Mouse (Mus musculus) CH12.LX (cell line): ENCODE results near the gene Il16. TPM values are rescaled to one million over a fixed set of nuclear protein-coding genes. Genes with fewer than 3 reads are reported as not detected.

Experiments used
- DNase-seq: peaks from one replicate; pipeline ENCODE4 v3.0.0-alpha.2; 2013; ENCODE audit errors: extremely low read depth
- H3K27ac ChIP-seq: 2 replicates; pipeline ENCODE4 v1.5.1; 2012; ENCODE audit warnings: low read depth, mild to moderate bottlenecking, control low read depth, moderate library complexity; ENCODE audit not compliant: insufficient read depth
- H3K27me3 ChIP-seq: replicated peaks from 2 replicates; pipeline ENCODE3; 2012; ENCODE audit warnings: inconsistent platforms
- H3K36me3 ChIP-seq, 2 experiments: replicated peaks in 1 of 2; 2 replicates each; pipeline versions ENCODE3 to v1.6.1; 2012; ENCODE audit warnings: inconsistent platforms in 1 of 2, low read length in 1 of 2, mild to moderate bottlenecking in 1 of 2, mixed read lengths in 1 of 2, moderate library complexity in 1 of 2; ENCODE audit not compliant: control insufficient read depth in 1 of 2, insufficient read depth in 1 of 2
- H3K4me1 ChIP-seq, 2 experiments: 2 replicates each; pipeline ENCODE4 v1.6.1; 2012; ENCODE audit warnings: inconsistent platforms in 1 of 2, moderate library complexity in 1 of 2; ENCODE audit not compliant: insufficient read depth in 2 of 2, control insufficient read depth in 1 of 2
- H3K4me2 ChIP-seq: 2 replicates; pipeline ENCODE4 v1.6.1; 2012; ENCODE audit warnings: low read depth, mild to moderate bottlenecking, control low read depth; ENCODE audit not compliant: poor library complexity, insufficient read depth, severe bottlenecking
- H3K4me3 ChIP-seq, 3 experiments: fragments of 150-350 bp in 1 of 3; sonication (generic) in 1 of 3; replicated peaks in 1 of 3; 2 replicates each; pipeline versions ENCODE3 to v1.5.1; 2011 to 2012; ENCODE audit warnings: low read depth in 2 of 3, low read length in 2 of 3, mild to moderate bottlenecking in 2 of 3, moderate library complexity in 2 of 3, control low read depth in 1 of 3, improper control_type of control experiment in 1 of 3, inconsistent platforms in 1 of 3, mixed read lengths in 1 of 3; ENCODE audit not compliant: poor library complexity in 1 of 3
- H3K79me2 ChIP-seq: replicated peaks from 2 replicates; pipeline ENCODE4 v1.6.1; 2012; ENCODE audit warnings: mild to moderate bottlenecking, moderate library complexity; ENCODE audit not compliant: control insufficient read depth, poor library complexity, insufficient read depth, severe bottlenecking; ENCODE audit errors: extremely low read depth
- H3K9ac ChIP-seq: 2 replicates; pipeline ENCODE4 v1.6.1; 2012; ENCODE audit warnings: low read depth, mild to moderate bottlenecking, control low read depth, moderate library complexity; ENCODE audit not compliant: insufficient read depth
- H3K9me3 ChIP-seq: replicated peaks from 2 replicates; pipeline ENCODE3; 2012; ENCODE audit warnings: low read length, inconsistent platforms, mixed read lengths
- BHLHE40 ChIP-seq: IDR thresholded peaks from 2 replicates; pipeline ENCODE4 v1.6.1; 2011; ENCODE audit warnings: mild to moderate bottlenecking, low read depth, low read length, improper control_type of control experiment
- CHD1 ChIP-seq: IDR thresholded peaks from 2 replicates; pipeline ENCODE4 v1.6.1; 2012; ENCODE audit warnings: low read depth, low read length, improper control_type of control experiment, inconsistent platforms
- CHD2 ChIP-seq: IDR thresholded peaks from 2 replicates; pipeline ENCODE4 v1.6.1; 2011; ENCODE audit warnings: low read length, improper control_type of control experiment
- CTCF ChIP-seq, 2 experiments: IDR thresholded peaks in 1 of 2; conservative IDR thresholded peaks in 1 of 2; 2 replicates each; pipeline ENCODE4 v1.5.1; 2011 to 2012; ENCODE audit warnings: low read depth in 2 of 2, low read length in 2 of 2, improper control_type of control experiment in 1 of 2, inconsistent platforms in 1 of 2, mild to moderate bottlenecking in 1 of 2, moderate library complexity in 1 of 2
- E2F4 ChIP-seq: IDR thresholded peaks from 2 replicates; pipeline ENCODE4 v1.6.1; 2011; ENCODE audit warnings: low read depth, low read length, improper control_type of control experiment; ENCODE audit not compliant: insufficient replicate concordance
- EP300 ChIP-seq: IDR thresholded peaks from 2 replicates; pipeline ENCODE4 v1.6.1; 2011; ENCODE audit warnings: low read length, improper control_type of control experiment
- ETS1 ChIP-seq: conservative IDR thresholded peaks from 2 replicates; pipeline ENCODE4 v1.6.1; 2012; ENCODE audit warnings: low read depth, mild to moderate bottlenecking, inconsistent platforms, low read length, improper control_type of control experiment, moderate library complexity
- HCFC1 ChIP-seq: IDR thresholded peaks from 2 replicates; pipeline ENCODE4 v1.6.1; 2012; ENCODE audit warnings: low read depth, mild to moderate bottlenecking, inconsistent platforms, low read length, improper control_type of control experiment
- IRF4 ChIP-seq: IDR thresholded peaks from 2 replicates; pipeline ENCODE4 v1.6.1; 2014; ENCODE audit warnings: low read depth, mild to moderate bottlenecking, inconsistent platforms, low read length, improper control_type of control experiment
- KAT2A ChIP-seq: IDR thresholded peaks from 2 replicates; pipeline ENCODE4 v1.6.1; 2012; ENCODE audit warnings: low read length, improper control_type of control experiment, inconsistent platforms; ENCODE audit not compliant: insufficient replicate concordance
- MAX ChIP-seq: IDR thresholded peaks from 2 replicates; pipeline ENCODE4 v1.6.1; 2011; ENCODE audit warnings: low read length, improper control_type of control experiment
- MAZ ChIP-seq: IDR thresholded peaks from 2 replicates; pipeline ENCODE4 v1.6.1; 2012; ENCODE audit warnings: low read depth, mild to moderate bottlenecking, inconsistent platforms, low read length, improper control_type of control experiment, moderate library complexity
- NRF1 ChIP-seq: IDR thresholded peaks from 2 replicates; pipeline ENCODE4 v1.6.1; 2014; ENCODE audit warnings: low read depth, mild to moderate bottlenecking, inconsistent platforms, low read length, improper control_type of control experiment, moderate library complexity
- PAX5 ChIP-seq: IDR thresholded peaks from 2 replicates; pipeline ENCODE4 v1.6.1; 2012; ENCODE audit warnings: low read length, inconsistent platforms, mixed read lengths
- POLR2AphosphoS2 ChIP-seq: IDR thresholded peaks from 2 replicates; pipeline ENCODE4 v1.6.1; 2011; ENCODE audit warnings: low read depth, low read length, improper control_type of control experiment
- RAD21 ChIP-seq: IDR thresholded peaks from 2 replicates; pipeline ENCODE4 v1.6.1; 2011; ENCODE audit warnings: low read depth, mild to moderate bottlenecking, low read length, improper control_type of control experiment, moderate library complexity
- RCOR1 ChIP-seq: conservative IDR thresholded peaks from 2 replicates; pipeline ENCODE4 v1.6.1; 2012; ENCODE audit warnings: low read depth, mild to moderate bottlenecking, inconsistent platforms, low read length, improper control_type of control experiment
- SMC3 ChIP-seq: IDR thresholded peaks from 2 replicates; pipeline ENCODE4 v1.6.1; 2011; ENCODE audit warnings: low read depth, low read length, improper control_type of control experiment
- TBP ChIP-seq: conservative IDR thresholded peaks from 2 replicates; pipeline ENCODE4 v1.6.1; 2011; ENCODE audit warnings: low read depth, low read length, improper control_type of control experiment
- USF1 ChIP-seq: IDR thresholded peaks from 2 replicates; pipeline ENCODE4 v1.6.1; 2014; ENCODE audit warnings: low read depth, mild to moderate bottlenecking, inconsistent platforms, low read length, improper control_type of control experiment
- ZC3H11A ChIP-seq: IDR thresholded peaks from 2 replicates; pipeline ENCODE4 v1.6.1; 2012; ENCODE audit warnings: low read depth, mild to moderate bottlenecking, inconsistent platforms, low read length, improper control_type of control experiment
- ZMIZ1 ChIP-seq: IDR thresholded peaks from 2 replicates; pipeline ENCODE4 v1.6.1; 2012; ENCODE audit warnings: low read depth, mild to moderate bottlenecking, inconsistent platforms, low read length, improper control_type of control experiment
- ZNF384 ChIP-seq: IDR thresholded peaks from 2 replicates; pipeline ENCODE4 v1.6.1; 2012; ENCODE audit warnings: low read depth, low read length, improper control_type of control experiment, inconsistent platforms
- dilution Hi-C: fragments of 300-500 bp; cut with MboI; formaldehyde crosslinking; loops from 2 replicates; pipeline ENCODE4 v1.14.3; 2020; ENCODE audit warnings: low sequenced_read_pairs; ENCODE audit not compliant: extremely low pct_unique_long_range_greater_than_20kb, extremely low pct_ligation_motif_present
- in situ Hi-C: fragments of 300-500 bp; cut with MboI; formaldehyde crosslinking; loops from 3 replicates; pipeline ENCODE4 v1.14.3; 2019; ENCODE audit warnings: low sequenced_read_pairs, low pct_ligation_motif_present, low pct_unique_long_range_greater_than_20kb, mixed read lengths
- polyA plus RNA-seq: library from polyadenylated mRNA; unstranded; fragments of >175 nt; gene quantifications from 2 replicates; pipeline ENCODE4 v1.2.1, GENCODE M21; 2012; ENCODE audit warnings: low read depth; ENCODE audit not compliant: insufficient read length
- total RNA-seq, 2 experiments: library from RNA; depleted of rRNA; stranded (reverse); fragments of 300-350 nt in 1 of 2; fragments of >200 nt in 1 of 2; gene quantifications; 2 replicates each; pipeline ENCODE4 v1.2.3; 2012 to 2014

The Il16 gene
- total and polyA plus RNA-seq, 3 experiments, result 39.8 to 62.1 (median 55.5) TPM

- in situ Hi-C loops, result no loop called here
- TF ChIP-seq SMC3 (no peak), MAX (no peak), ZNF384 (no peak), MAZ (no peak), TBP (no peak), EP300 (no peak), CHD2 (no peak), PAX5 (no peak), CHD1 (no peak), E2F4 (no peak)
Observed at GRCm38 (mm10) chr7:83622582-83622981, 122.9 kb downstream of the Il16 start.

GRCm38 (mm10) chr7:83618709-83619108 lies 126.8 kb downstream of the Il16 start:
- Histone ChIP-seq H3K4me3 (no peak overlapping the region), H3K4me2 (no peak overlapping the region), H3K4me1 (peaks cover 8 to 30% of the 10 kb centered on the region in 2 experiments), H3K9ac (no peak overlapping the region), H3K36me3 (peaks cover 8 to 82% of the 10 kb centered on the region in 2 experiments), H3K9me3 (no peaks in the 10 kb centered on the region), H3K27ac (no peak overlapping the region), H3K79me2 (no peaks in the 10 kb centered on the region), H3K27me3 (no peaks in the 10 kb centered on the region)
- dilution Hi-C loops (no loop called here), in situ Hi-C loops (no loop called here)
- DNase-seq, result no peak
- TF ChIP-seq NRF1 (no peak), PAX5 (no peak), RAD21 (no peak), CTCF (conservative IDR thresholded peaks at IDR 0.05 in 1 of 2, IDR thresholded peaks at IDR 0.05 in 1 of 2; ENCODE audit: low read depth in 2 of 2, low read length in 2 of 2) (no peak), ZNF384 (no peak), E2F4 (no peak), BHLHE40 (no peak), ZMIZ1 (no peak), CHD1 (no peak), HCFC1 (no peak), ZC3H11A (no peak), IRF4 (no peak), KAT2A (no peak), RCOR1 (no peak), USF1 (no peak), TBP (no peak), POLR2AphosphoS2 (no peak), ETS1 (no peak)

More at GRCm38 (mm10) chr7:83622582-83622981, 122.9 kb downstream of the Il16 start:
- Histone ChIP-seq H3K4me1 (peaks cover 0 to 9% of the 10 kb centered on the region in 2 experiments; a peak in 1 of 4 replicates), H3K4me3 (no peak overlapping the region), H3K4me2 (no peak overlapping the region), H3K36me3 (peaks cover 8 to 75% of the 10 kb centered on the region in 2 experiments), H3K27ac (no peak overlapping the region), H3K9me3 (no peaks in the 10 kb centered on the region), H3K79me2 (no peaks in the 10 kb centered on the region), H3K27me3 (no peaks in the 10 kb centered on the region), H3K9ac (no peak overlapping the region)
- dilution Hi-C loops, result no loop called here
- no peak for DNase-seq
